Mouse (Mus musculus) left cerebral cortex, postnatal 4 days (tissue): ENCODE measurements around the gene Hacd2. TPM values are rescaled to one million over a fixed set of nuclear protein-coding genes. Genes with fewer than 3 reads are reported as not detected.
A peak's percentile ranks its signal among the peaks of the same experiment; 100 is the strongest.

Experiments used
- DNase-seq: peaks from one replicate; pipeline ENCODE4 v3.0.0-alpha.2; 2022
- intact Hi-C: fragments of 180-260 bp; cut with DNase I; formaldehyde crosslinking; loops from one replicate; pipeline ENCODE4 v1.15.1; 2025
- total RNA-seq, 2 experiments: library from RNA; stranded (reverse); gene quantifications; 2 replicates each; pipeline ENCODE4 v1.2.3; 2021

Hacd2 gene
- total RNA-seq, 2 experiments from 2014 or later, result 19.9 to 23.3 TPM

- no peak for DNase-seq
- intact Hi-C loops, result no loop called here
Observed at GRCm38 (mm10) chr16:35054432-35055193, 32.4 kb downstream of the Hacd2 start.

- intact Hi-C loops, result no loop called here
- no peak for DNase-seq
Observed at GRCm38 (mm10) chr16:35055194-35055506, 32.9 kb downstream of the Hacd2 start.

GRCm38 (mm10) chr16:35055861-35056260 lies 33.6 kb downstream of the Hacd2 start:
- no peak for DNase-seq
- intact Hi-C loops, result no loop called here

GRCm38 (mm10) chr16:35056306-35056705 lies 34.1 kb downstream of the Hacd2 start:
- intact Hi-C loops, result no loop called here
- DNase-seq, result peak; percentile 4

- no peak for DNase-seq
- intact Hi-C loops, result no loop called here
Observed at GRCm38 (mm10) chr16:35056786-35057185, 34.6 kb downstream of the Hacd2 start.

- DNase-seq, result peak; percentile 29
- intact Hi-C loops, result no loop called here
Observed at GRCm38 (mm10) chr16:35061017-35061416, 38.8 kb downstream of the Hacd2 start.

GRCm38 (mm10) chr16:35065724-35066123 lies 43.5 kb downstream of the Hacd2 start:
- intact Hi-C loops, result loop anchor here (5.0 kb wide), 1 partner anchor 207 kb away; no protein-coding TSS in a partner anchor

GRCm38 (mm10) chr16:35067095-35067494 lies 44.9 kb downstream of the Hacd2 start:
- intact Hi-C loops, result loop anchor here (5.0 kb wide), 1 partner anchor 205 kb away; no protein-coding TSS in a partner anchor
- DNase-seq, result no peak

More at GRCm38 (mm10) chr16:35065724-35066123, 43.5 kb downstream of the Hacd2 start:
- no peak for DNase-seq

- intact Hi-C loops, result loop anchor here (5.0 kb wide), 1 partner anchor 205 kb away; no protein-coding TSS in a partner anchor
- DNase-seq, result no peak
Observed at GRCm38 (mm10) chr16:35067631-35068030, 45.4 kb downstream of the Hacd2 start.

GRCm38 (mm10) chr16:35068886-35069285 lies 46.7 kb downstream of the Hacd2 start:
- no peak for DNase-seq
- intact Hi-C loops, result loop anchor here (5.0 kb wide), 1 partner anchor 203 kb away; no protein-coding TSS in a partner anchor

GRCm38 (mm10) chr16:35074436-35074835 lies 52.2 kb downstream of the Hacd2 start:
- DNase-seq, result no peak
- intact Hi-C loops, result no loop called here

GRCm38 (mm10) chr16:35075643-35076042 lies 53.4 kb downstream of the Hacd2 start:
- DNase-seq, result no peak
- intact Hi-C loops, result no loop called here

GRCm38 (mm10) chr16:35093500-35093899 lies 71.3 kb downstream of the Hacd2 start:
- DNase-seq, result no peak
- intact Hi-C loops, result no loop called here

GRCm38 (mm10) chr16:35097870-35098530 lies 75.8 kb downstream of the Hacd2 start:
- DNase-seq, result no peak
- intact Hi-C loops, result no loop called here

- no peak for DNase-seq
- intact Hi-C loops, result no loop called here
Observed at GRCm38 (mm10) chr16:35101751-35102420, 79.7 kb downstream of the Hacd2 start.

GRCm38 (mm10) chr16:35102866-35103620 lies 80.8 kb downstream of the Hacd2 start:
- DNase-seq, result no peak
- intact Hi-C loops, result no loop called here

GRCm38 (mm10) chr16:35107985-35108384 lies 85.8 kb downstream of the Hacd2 start:
- intact Hi-C loops, result no loop called here

GRCm38 (mm10) chr16:35109156-35109555 lies 86.9 kb downstream of the Hacd2 start:
- DNase-seq, result peak; percentile 22
- intact Hi-C loops, result no loop called here

More at GRCm38 (mm10) chr16:35107985-35108384, 85.8 kb downstream of the Hacd2 start:
- no peak for DNase-seq

- DNase-seq, result no peak
- intact Hi-C loops, result loop anchor here (2.0 kb wide), 1 partner anchor 161 kb away; no protein-coding TSS in a partner anchor
Observed at GRCm38 (mm10) chr16:35109656-35110291, 87.5 kb downstream of the Hacd2 start.
